Mouse (Mus musculus): ENCODE results near the gene Ccdc146.

Gene Ccdc146

GRCm38 (mm10) chr5:21424614-21425602, at the start of gene Ccdc146, which contains the start of gene Fam185a:
Gene Ccdc146, minus strand, starts transcription at chr5:21424677.
Gene Fam185a, plus strand, starts transcription at chr5:21424958.
- peak; percentile 96 for DNase-seq (ENCODE audit: low read depth)

GRCm38 (mm10) chr5:21468100-21468499, 43.6 kb upstream of the Ccdc146 start:
- DNase-seq (ENCODE audit: low read depth), result no peak

GRCm38 (mm10) chr5:21467387-21467786, 42.9 kb upstream of the Ccdc146 start:
- DNase-seq (ENCODE audit: low read depth), result no peak

- DNase-seq (ENCODE audit: low read depth), result no peak
These were observed 16.5 kb upstream of the Ccdc146 start for GRCm38 (mm10) chr5:21440833-21441530.

GRCm38 (mm10) chr5:21439446-21440110, 15.1 kb upstream of the Ccdc146 start:
- DNase-seq (ENCODE audit: low read depth), result no peak

- no peak for DNase-seq (ENCODE audit: low read depth)
These were observed 14.0 kb upstream of the Ccdc146 start for GRCm38 (mm10) chr5:21438428-21438827.

- no peak for DNase-seq (ENCODE audit: low read depth)
These were observed 12.0 kb upstream of the Ccdc146 start for GRCm38 (mm10) chr5:21436471-21436975.

- no peak for DNase-seq (ENCODE audit: low read depth)
These were observed 9.9 kb upstream of the Ccdc146 start for GRCm38 (mm10) chr5:21434148-21434929.

GRCm38 (mm10) chr5:21426666-21427065, 2.2 kb upstream of the Ccdc146 start:
- no peak for DNase-seq (ENCODE audit: low read depth)

GRCm38 (mm10) chr5:21420609-21421008, 3.9 kb downstream of the Ccdc146 start:
- peak; percentile 80 for DNase-seq (ENCODE audit: low read depth)

GRCm38 (mm10) chr5:21418613-21419012, 5.9 kb downstream of the Ccdc146 start:
- no peak for DNase-seq (ENCODE audit: low read depth)

- DNase-seq (ENCODE audit: low read depth), result peak; percentile 64
These were observed 10.2 kb downstream of the Ccdc146 start for GRCm38 (mm10) chr5:21414116-21414820.

- DNase-seq (ENCODE audit: low read depth), result peak; percentile 14
These were observed 11.2 kb downstream of the Ccdc146 start for GRCm38 (mm10) chr5:21413322-21413721.

GRCm38 (mm10) chr5:21412056-21412455, 12.4 kb downstream of the Ccdc146 start:
- peak; percentile 83 for DNase-seq (ENCODE audit: low read depth)

- peak; percentile 92 for DNase-seq (ENCODE audit: low read depth)
These were observed 13.2 kb downstream of the Ccdc146 start for GRCm38 (mm10) chr5:21411261-21411666.

- no peak for DNase-seq (ENCODE audit: low read depth)
These were observed 29.2 kb downstream of the Ccdc146 start for GRCm38 (mm10) chr5:21395205-21395840.

- no peak for DNase-seq (ENCODE audit: low read depth)
These were observed 29.9 kb downstream of the Ccdc146 start for GRCm38 (mm10) chr5:21394562-21394961.

- DNase-seq (ENCODE audit: low read depth), result no peak
These were observed 32.7 kb downstream of the Ccdc146 start for GRCm38 (mm10) chr5:21391616-21392384.

- no peak for DNase-seq (ENCODE audit: low read depth)
These were observed 35.6 kb downstream of the Ccdc146 start for GRCm38 (mm10) chr5:21388855-21389254.
